Mouse (Mus musculus): Measurements from ENCODE around the gene Tbx19. TPM values are rescaled to one million over a fixed set of nuclear protein-coding genes. Genes with fewer than 3 reads are reported as not detected.

Gene Tbx19
- not detected in 2 replicates for polyA plus RNA-seq (2016; fragmentation: Nextera tagmentation; extraction: Ambion mirVana)

- no peak within 1 kb of the TSS for H3K4me3 ChIP-seq
- no peak within 1 kb of the TSS for H3K27ac ChIP-seq
- no peaks in the 10 kb centered on the region for H3K36me3 ChIP-seq
- H3K4me1 ChIP-seq (replicated peaks), result no peaks in the 10 kb centered on the region
- no peaks in the 10 kb centered on the region for H3K27me3 ChIP-seq (ENCODE audit: insufficient read depth, poor library complexity, severe bottlenecking)
- WGBS, result 91% methylated on average over 8 of the region's 8 CpGs
- H3K9me3 ChIP-seq, result no peaks in the 10 kb centered on the region
- no peak for DNase-seq (ENCODE audit: low spot score)
Measured at GRCm38 (mm10) chr1:165160723-165161405, at the start of gene Tbx19. Gene Tbx19 (minus strand): TSS chr1:165160773.

- WGBS, result 51% methylated on average over 2 of the region's 2 CpGs
- no peaks in the 10 kb centered on the region for H3K36me3 ChIP-seq
- H3K27ac ChIP-seq, result no peak overlapping the region
- no peaks in the 10 kb centered on the region for H3K9me3 ChIP-seq
- no peaks in the 10 kb centered on the region for H3K27me3 ChIP-seq (ENCODE audit: insufficient read depth, poor library complexity, severe bottlenecking)
- DNase-seq (ENCODE audit: low spot score), result no peak
- no peaks in the 10 kb centered on the region for H3K4me1 ChIP-seq (replicated peaks)
- no peak overlapping the region for H3K4me3 ChIP-seq
Measured at GRCm38 (mm10) chr1:165205591-165205990, 45.0 kb upstream of the Tbx19 start.

GRCm38 (mm10) chr1:165203488-165204035 lies 43.0 kb upstream of the Tbx19 start:
- no peaks in the 10 kb centered on the region for H3K27me3 ChIP-seq (ENCODE audit: insufficient read depth, poor library complexity, severe bottlenecking)
- DNase-seq (ENCODE audit: low spot score), result no peak
- no peaks in the 10 kb centered on the region for H3K4me1 ChIP-seq (replicated peaks)
- H3K36me3 ChIP-seq, result no peaks in the 10 kb centered on the region
- no peak overlapping the region for H3K27ac ChIP-seq
- H3K9me3 ChIP-seq, result no peaks in the 10 kb centered on the region
- no peak overlapping the region for H3K4me3 ChIP-seq
- 48% methylated on average over 2 of the region's 2 CpGs for WGBS

- H3K4me3 ChIP-seq, result no peak overlapping the region
- WGBS, result 84% methylated on average over 4 of the region's 4 CpGs
- no peak for DNase-seq (ENCODE audit: low spot score)
- no peaks in the 10 kb centered on the region for H3K36me3 ChIP-seq
- H3K9me3 ChIP-seq, result no peaks in the 10 kb centered on the region
- no peak overlapping the region for H3K27ac ChIP-seq
- H3K4me1 ChIP-seq (replicated peaks), result no peaks in the 10 kb centered on the region
- H3K27me3 ChIP-seq (ENCODE audit: insufficient read depth, poor library complexity, severe bottlenecking), result no peaks in the 10 kb centered on the region
Measured at GRCm38 (mm10) chr1:165201445-165202012, 41.0 kb upstream of the Tbx19 start.

- Histone ChIP-seq H3K4me3 (no peak overlapping the region), H3K9me3 (no peaks in the 10 kb centered on the region), H3K27ac (no peak overlapping the region), H3K27me3 (ENCODE audit: insufficient read depth, poor library complexity, severe bottlenecking) (no peaks in the 10 kb centered on the region), H3K36me3 (no peaks in the 10 kb centered on the region), H3K4me1 (replicated peaks) (no peaks in the 10 kb centered on the region)
- DNase-seq (ENCODE audit: low spot score), result no peak
- 85% methylated on average over 8 of the region's 8 CpGs for WGBS
Measured at GRCm38 (mm10) chr1:165200748-165201147, 40.2 kb upstream of the Tbx19 start.

- Histone ChIP-seq H3K9me3 (no peaks in the 10 kb centered on the region), H3K4me3 (no peak overlapping the region), H3K27me3 (ENCODE audit: insufficient read depth, poor library complexity, severe bottlenecking) (peaks cover 10% of the 10 kb centered on the region), H3K4me1 (replicated peaks) (peaks cover 3% of the 10 kb centered on the region), H3K36me3 (no peaks in the 10 kb centered on the region), H3K27ac (no peak overlapping the region)
- no peak for DNase-seq (ENCODE audit: low spot score)
- 75% methylated on average over 3 of the region's 3 CpGs for WGBS
Measured at GRCm38 (mm10) chr1:165199639-165200038, 39.1 kb upstream of the Tbx19 start.

- no peak for DNase-seq (ENCODE audit: low spot score)
- Histone ChIP-seq H3K4me3 (no peak overlapping the region), H3K27ac (no peak overlapping the region), H3K9me3 (no peaks in the 10 kb centered on the region), H3K36me3 (no peaks in the 10 kb centered on the region), H3K27me3 (ENCODE audit: insufficient read depth, poor library complexity, severe bottlenecking) (peaks cover 10% of the 10 kb centered on the region), H3K4me1 (replicated peaks) (peaks cover 10% of the 10 kb centered on the region)
- WGBS, result 74% methylated on average over 1 of the region's 1 CpGs
Measured at GRCm38 (mm10) chr1:165198951-165199350, 38.4 kb upstream of the Tbx19 start.

- Histone ChIP-seq H3K4me3 (no peak overlapping the region), H3K36me3 (no peaks in the 10 kb centered on the region)
- WGBS, result 77% methylated on average over 3 of the region's 3 CpGs
Measured at GRCm38 (mm10) chr1:165197875-165198274, 37.3 kb upstream of the Tbx19 start.

GRCm38 (mm10) chr1:165195396-165195960 lies 34.9 kb upstream of the Tbx19 start:
- H3K4me3 ChIP-seq, result no peak overlapping the region
- no peaks in the 10 kb centered on the region for H3K36me3 ChIP-seq
- DNase-seq (ENCODE audit: low spot score), result no peak
- H3K27ac ChIP-seq, result no peak overlapping the region
- no peaks in the 10 kb centered on the region for H3K9me3 ChIP-seq
- peaks cover 20% of the 10 kb centered on the region for H3K27me3 ChIP-seq (ENCODE audit: insufficient read depth, poor library complexity, severe bottlenecking)
- 65% methylated on average over 3 of the region's 3 CpGs for WGBS
- H3K4me1 ChIP-seq (replicated peaks), result peaks cover 21% of the 10 kb centered on the region

More at GRCm38 (mm10) chr1:165197875-165198274, 37.3 kb upstream of the Tbx19 start:
- no peak for DNase-seq (ENCODE audit: low spot score)
- H3K9me3 ChIP-seq, result no peaks in the 10 kb centered on the region
- no peak overlapping the region for H3K27ac ChIP-seq
- peaks cover 20% of the 10 kb centered on the region for H3K27me3 ChIP-seq (ENCODE audit: insufficient read depth, poor library complexity, severe bottlenecking)
- H3K4me1 ChIP-seq (replicated peaks), result peaks cover 21% of the 10 kb centered on the region

GRCm38 (mm10) chr1:165194662-165195013 lies 34.1 kb upstream of the Tbx19 start:
- H3K9me3 ChIP-seq, result no peaks in the 10 kb centered on the region
- H3K4me3 ChIP-seq, result peak overlapping the region; percentile 89
- no peak for DNase-seq (ENCODE audit: low spot score)
- 14% methylated on average over 5 of the region's 5 CpGs for WGBS
- no peaks in the 10 kb centered on the region for H3K36me3 ChIP-seq
- peak overlapping the region; percentile 80 for H3K27ac ChIP-seq
- peaks cover 20% of the 10 kb centered on the region for H3K27me3 ChIP-seq (ENCODE audit: insufficient read depth, poor library complexity, severe bottlenecking)
- H3K4me1 ChIP-seq (replicated peaks), result peaks cover 21% of the 10 kb centered on the region

- H3K27ac ChIP-seq, result peak within 1 kb of the TSS; percentile 80
- peaks cover 21% of the 10 kb centered on the region for H3K4me1 ChIP-seq (replicated peaks)
- H3K4me3 ChIP-seq, result peak within 1 kb of the TSS; percentile 89
- peak; percentile 76 for DNase-seq (ENCODE audit: low spot score)
- H3K27me3 ChIP-seq (ENCODE audit: insufficient read depth, poor library complexity, severe bottlenecking), result peaks cover 20% of the 10 kb centered on the region
- no peaks in the 10 kb centered on the region for H3K9me3 ChIP-seq
- WGBS, result under 1% methylated on average over 69 of the region's 69 CpGs
- H3K36me3 ChIP-seq, result no peaks in the 10 kb centered on the region
Measured at GRCm38 (mm10) chr1:165193880-165194661, 33.5 kb upstream of the Tbx19 start, which contains the start of gene Sft2d2. Gene Sft2d2 (minus strand): TSS chr1:165194438.

- H3K27ac ChIP-seq, result peak overlapping the region; percentile 80
Measured at GRCm38 (mm10) chr1:165193426-165193825, 32.9 kb upstream of the Tbx19 start.

More at GRCm38 (mm10) chr1:165193426-165193825, 32.9 kb upstream of the Tbx19 start:
- Histone ChIP-seq H3K36me3 (no peaks in the 10 kb centered on the region), H3K4me3 (peak overlapping the region; percentile 89), H3K4me1 (replicated peaks) (peaks cover 21% of the 10 kb centered on the region), H3K27me3 (ENCODE audit: insufficient read depth, poor library complexity, severe bottlenecking) (peaks cover 20% of the 10 kb centered on the region), H3K9me3 (no peaks in the 10 kb centered on the region)
- WGBS, result 20% methylated on average over 7 of the region's 7 CpGs
- no peak for DNase-seq (ENCODE audit: low spot score)

Data from hindbrain, embryonic 10.5 days (tissue).